ENCODE assay signal across 9 mouse cellular contexts in genomic region chr10:116848749-116849473, GRCm38 (mm10). TPM values are rescaled to one million over a fixed set of nuclear protein-coding genes. Genes with fewer than 3 reads are reported as not detected.
A peak's percentile ranks its signal among the peaks of the same experiment; 100 is the strongest.
DNase-seq lines count a peak whose midpoint lies in the region; ATAC-seq and TF ChIP-seq lines count a peak whose summit lies in the region.
"Had no signal": no experiment of that assay in that cellular context is flagged by ENCODE, and none has a peak within 500 bp of the region (broad histone marks: within the 10 kb centered on the region; RNA-seq: fewer than 3 reads in every experiment).

No protein-coding gene starts in this region.

- 21% methylated on average over 22 of the region's 22 CpGs for WGBS in forebrain, embryonic 12.5 days
- WGBS in heart, postnatal 0 days: 19% methylated on average over 22 of the region's 22 CpGs

- peak overlapping the region; percentile 43 for H3K4me2 ChIP-seq in forebrain, embryonic 12.5 days
- peak overlapping the region; percentile 26 for H3K4me2 ChIP-seq in heart, postnatal 0 days (ENCODE audit: low read depth, low read length)
- H3K4me2 ChIP-seq: liver, embryonic 15.5 days had no signal

- peak; percentile 63 for ATAC-seq in forebrain, embryonic 12.5 days (ENCODE audit: low FRiP score)
- no peak; the same call in 1 of the 2 replicates for ATAC-seq in heart, postnatal 0 days (ENCODE audit: insufficient read depth, low read depth)
- ATAC-seq in neutrophil, adult 5-6 weeks (ENCODE audit: extremely low read depth, insufficient number of reproducible peaks, low FRiP score, poor library complexity, severe bottlenecking): peak; percentile 47; the same call in 1 of the 2 replicates

- H3K27ac ChIP-seq in forebrain, embryonic 12.5 days: no peak overlapping the region
- no peak overlapping the region for H3K27ac ChIP-seq in heart, postnatal 0 days (ENCODE audit: low read depth)
- H3K27ac ChIP-seq: liver, embryonic 15.5 days had no signal

- no peaks in the 10 kb centered on the region for H3K27me3 ChIP-seq in forebrain, embryonic 12.5 days
- H3K27me3 ChIP-seq in heart, postnatal 0 days (ENCODE audit: control insufficient read depth, insufficient read depth, low read length): no peaks in the 10 kb centered on the region; the same call in 1 of the 2 replicates
- H3K27me3 ChIP-seq: liver, embryonic 15.5 days had no signal

- H3K4me3 ChIP-seq in forebrain, embryonic 12.5 days (replicated peaks): peak overlapping the region; percentile 17; the same call in 1 of the 2 replicates
- H3K4me3 ChIP-seq in heart, postnatal 0 days (ENCODE audit: low read depth, low read length): peak overlapping the region; percentile 5; the same call in 1 of the 2 replicates
- H3K4me3 ChIP-seq: liver, embryonic 15.5 days had no signal

- TF ChIP-seq CTCF in heart, postnatal 0 days (IDR thresholded peaks at IDR 0.05; ENCODE audit: low read depth): peak; percentile 92

- no peaks in the 10 kb centered on the region for H3K36me3 ChIP-seq in forebrain, embryonic 12.5 days (replicated peaks)
- H3K36me3 ChIP-seq in heart, postnatal 0 days (replicated peaks; ENCODE audit: control insufficient read depth, insufficient read depth, low read length): no peaks in the 10 kb centered on the region
- H3K36me3 ChIP-seq: liver, embryonic 15.5 days had no signal

- TF ChIP-seq EP300 in heart, postnatal 0 days (IDR thresholded peaks at IDR 0.05; ENCODE audit: low read depth): no peak

- H3K9ac ChIP-seq in forebrain, embryonic 12.5 days: no peak overlapping the region
- H3K9ac ChIP-seq in heart, postnatal 0 days (replicated peaks; ENCODE audit: low read depth, low read length): no peak overlapping the region
- H3K9ac ChIP-seq: liver, embryonic 15.5 days had no signal

- DNase-seq in CD8-positive naive resting alpha-beta T cell, adult 2 months (ENCODE audit: low read depth in 2 of 2, low spot score in 2 of 2): peak; percentile 66 to 74
- DNase-seq in c-Kit-negative CD71-positive TER-119-positive erythroid progenitor cells, embryonic 14.5 days (ENCODE audit: low read depth, low spot score): peak; percentile 11
- peak; percentile 67 for DNase-seq in heart, postnatal 0 days (ENCODE audit: low spot score)
- peak; percentile 67 to 95 for DNase-seq in kidney, postnatal 36 days
- DNase-seq in lung, adult 18-20 months: peak; percentile 64 to 69
- peak; percentile 57 for DNase-seq in testis, postnatal 14 days (ENCODE audit: low spot score)

- no peaks in the 10 kb centered on the region for H3K9me3 ChIP-seq in forebrain, embryonic 12.5 days
- H3K9me3 ChIP-seq in heart, postnatal 0 days (replicated peaks; ENCODE audit: control insufficient read depth, low read length): no peaks in the 10 kb centered on the region
- H3K9me3 ChIP-seq: liver, embryonic 15.5 days had no signal

- peaks cover 7% of the 10 kb centered on the region for H3K4me1 ChIP-seq in forebrain, embryonic 12.5 days
- no peaks in the 10 kb centered on the region for H3K4me1 ChIP-seq in heart, postnatal 0 days (ENCODE audit: control insufficient read depth, insufficient read depth)
- H3K4me1 ChIP-seq: liver, embryonic 15.5 days had no signal

RNA-seq across cellular contexts. Expression of gene Myrfl, which starts 47.8 kb away (rescaled TPM):
- 0.06 and 0.08 TPM in 2 replicates for polyA plus RNA-seq in forebrain, embryonic 12.5 days (2016; fragmentation: Nextera tagmentation; extraction: Ambion mirVana)
- 0.39 TPM in 1 of 2 replicates, not detected in the other for total RNA-seq in heart, postnatal 0 days (2014; rRNA removed; ENCODE audit: low replicate concordance)
- polyA plus RNA-seq in heart, postnatal 0 days (2015; fragmentation: Nextera tagmentation; extraction: Ambion mirVana): 0.18 and 0.23 TPM in 2 replicates
- total RNA-seq in neutrophil, adult 5-6 weeks (2017): 0.12 TPM in 1 of 2 replicates, not detected in the other
- polyA plus RNA-seq: liver, embryonic 15.5 days had no signal

Comparison
In these comparisons a context has a peak if more than half of its experiments do, and no peak if none do; other contexts are left out.
1. DNase-seq: peak in every context shown above with its lines; median percentile 81 in kidney, postnatal 36 days; 70 in CD8-positive naive resting alpha-beta T cell, adult 2 months; 67 in heart, postnatal 0 days; 66 in lung, adult 18-20 months; 57 in testis, postnatal 14 days; 11 in c-Kit-negative CD71-positive TER-119-positive erythroid progenitor cells, embryonic 14.5 days.